8 mouse cellular contexts compared by ENCODE assay signal in genomic region chrX:42150346-42151023, GRCm38 (mm10). TPM values are rescaled to one million over a fixed set of nuclear protein-coding genes. Genes with fewer than 3 reads are reported as not detected.
DNase-seq lines count a peak whose midpoint lies in the region; ATAC-seq and TF ChIP-seq lines count a peak whose summit lies in the region.

No protein-coding gene starts in this region.

- 13% methylated on average over 23 of the region's 40 CpGs for WGBS in cerebellum, adult 2 months
- WGBS in hindbrain, embryonic 11.5 days: 13% methylated on average over 9 of the region's 40 CpGs

- H3K4me1 ChIP-seq in cerebellum, adult 2 months (ENCODE audit: control insufficient read depth, insufficient read depth, low read length): no peaks in the 10 kb centered on the region
- H3K4me1 ChIP-seq in hindbrain, embryonic 11.5 days (replicated peaks; ENCODE audit: control insufficient read depth, insufficient read depth, low read length): no peaks in the 10 kb centered on the region

- H3K9ac ChIP-seq in hindbrain, embryonic 11.5 days (ENCODE audit: low read depth, low read length): peak overlapping the region; percentile 94

- H3K27ac ChIP-seq in cerebellum, adult 2 months (ENCODE audit: insufficient read depth, low read length): peak overlapping the region; percentile 26; the same call in 1 of the 2 replicates
- H3K27ac ChIP-seq in hindbrain, embryonic 11.5 days (ENCODE audit: low read depth, low read length): peak overlapping the region; percentile 99

- H3K9me3 ChIP-seq in hindbrain, embryonic 11.5 days (ENCODE audit: control insufficient read depth, low read length): no peaks in the 10 kb centered on the region

- peak; percentile 36; the same call in 1 of the 2 replicates for TF ChIP-seq POLR2A in cerebellum, adult 2 months (IDR thresholded peaks at IDR 0.05; ENCODE audit: borderline replicate concordance, insufficient read depth, low read length)

- no peaks in the 10 kb centered on the region for H3K27me3 ChIP-seq in cerebellum, adult 2 months (ENCODE audit: control insufficient read depth, insufficient read depth, low read length)
- H3K27me3 ChIP-seq in hindbrain, embryonic 11.5 days (ENCODE audit: control insufficient read depth, insufficient read depth, low read length): no peaks in the 10 kb centered on the region

- peak overlapping the region; percentile 97 for H3K4me3 ChIP-seq in cerebellum, adult 2 months (replicated peaks; ENCODE audit: insufficient read depth, low read depth, low read length)
- peak overlapping the region; percentile 59 for H3K4me3 ChIP-seq in hindbrain, embryonic 11.5 days (ENCODE audit: low read depth, low read length)

- ATAC-seq in hindbrain, embryonic 11.5 days (ENCODE audit: low FRiP score): peak; percentile 90

- no peak for TF ChIP-seq CTCF in cerebellum, adult 2 months (IDR thresholded peaks at IDR 0.05; ENCODE audit: borderline replicate concordance, insufficient read depth, low read depth, low read length)

- H3K4me2 ChIP-seq in hindbrain, embryonic 11.5 days (replicated peaks; ENCODE audit: low read depth, low read length): peak overlapping the region; percentile 54

- DNase-seq in MEL-GATA-1-ER (ENCODE audit: extremely low read depth, low read depth): peak; percentile 41
- DNase-seq in cerebellum, adult 2 months: peak; percentile 78 to 85
- DNase-seq in frontal cortex, adult 2 months (ENCODE audit: extremely low spot score in 1 of 2, low spot score in 1 of 2): peak; percentile 37 to 73
- peak; percentile 82 for DNase-seq in hindbrain, embryonic 11.5 days (ENCODE audit: low spot score)
- peak; percentile 66 to 71 for DNase-seq in layer of hippocampus, postnatal 36 days
- DNase-seq in lung, postnatal 36 days: peak; percentile 84
- DNase-seq in retina, postnatal 7 days (ENCODE audit: low read depth, low spot score): peak; percentile 61
- DNase-seq in urinary bladder, adult 18-20 months (ENCODE audit: low spot score in 2 of 2): peak; percentile 30 to 65

- no peaks in the 10 kb centered on the region for H3K36me3 ChIP-seq in hindbrain, embryonic 11.5 days (ENCODE audit: control insufficient read depth, insufficient read depth, low read length)

RNA-seq across cellular contexts. Expression of gene Stag2, which starts 1.4 kb away (rescaled TPM):
- 29.7 and 31.3 TPM in 2 replicates for polyA plus RNA-seq in cerebellum, adult 2 months (2012; rRNA removed)
- polyA plus RNA-seq in frontal cortex, adult 2 months (2012; rRNA removed): 22.1 and 26.8 TPM in 2 replicates
- polyA plus RNA-seq in hindbrain, embryonic 11.5 days (2014; fragmentation: Nextera tagmentation; extraction: Ambion mirVana): 48.7 and 51.9 TPM in 2 replicates
- 10 to 100 TPM; 53.1 to 53.3 TPM for total RNA-seq in layer of hippocampus, postnatal 36 days (2021)

Comparison
In these comparisons a context has a peak if more than half of its experiments do, and no peak if none do; other contexts are left out.
1. Peak in every context shown above with its lines: DNase-seq, ATAC-seq, H3K4me3 ChIP-seq and H3K27ac ChIP-seq.